Comparison of ENCODE assay signal across 20 mouse cellular contexts in genomic region chr2:130113379-130113778, GRCm38 (mm10). TPM values are rescaled to one million over a fixed set of nuclear protein-coding genes. Genes with fewer than 3 reads are reported as not detected.
DNase-seq lines count a peak whose midpoint lies in the region; ATAC-seq and TF ChIP-seq lines count a peak whose summit lies in the region.
"Had no signal": no experiment of that assay in that cellular context is flagged by ENCODE, and none has a peak within 500 bp of the region (broad histone marks: within the 10 kb centered on the region; RNA-seq: fewer than 3 reads in every experiment).

No protein-coding gene starts in this region.

- H3K4me1 ChIP-seq in forebrain, embryonic 14.5 days (ENCODE audit: control insufficient read depth, insufficient read depth, low read length): peaks cover 5% of the 10 kb centered on the region
- peaks cover 13% of the 10 kb centered on the region for H3K4me1 ChIP-seq in forebrain, embryonic 13.5 days
- H3K4me1 ChIP-seq in kidney, adult 2 months (ENCODE audit: control insufficient read depth, insufficient read depth, low read length): no peaks in the 10 kb centered on the region
- H3K4me1 ChIP-seq in neural tube, embryonic 15.5 days: no peaks in the 10 kb centered on the region; the same call in 1 of the 2 replicates

- ATAC-seq in forebrain, embryonic 14.5 days: no peak
- ATAC-seq in forebrain, embryonic 13.5 days: no peak
- no peak for ATAC-seq in neural tube, embryonic 15.5 days (ENCODE audit: low FRiP score)

- TF ChIP-seq CTCF in kidney, adult 2 months (conservative IDR thresholded peaks at IDR 0.05; ENCODE audit: insufficient read depth, insufficient read length, low read depth, low read length): no peak

- H3K36me3 ChIP-seq in forebrain, embryonic 14.5 days (ENCODE audit: control insufficient read depth, insufficient read depth, low read length): no peaks in the 10 kb centered on the region
- no peaks in the 10 kb centered on the region for H3K36me3 ChIP-seq in forebrain, embryonic 13.5 days (ENCODE audit: poor library complexity, severe bottlenecking)
- no peaks in the 10 kb centered on the region for H3K36me3 ChIP-seq in kidney, adult 2 months (ENCODE audit: control insufficient read depth, insufficient read depth, low read length)
- no peaks in the 10 kb centered on the region for H3K36me3 ChIP-seq in neural tube, embryonic 15.5 days
- H3K36me3 ChIP-seq: limb, embryonic 13.5 days; midbrain, embryonic 12.5 days; neural tube, embryonic 13.5 days had no signal

- peak; percentile 45 for DNase-seq in forebrain, embryonic 14.5 days (ENCODE audit: low spot score)
- peak; percentile 2 for DNase-seq in kidney, adult 2 months
- DNase-seq in kidney, adult 8-10 months: no peak
- DNase-seq in neural tube, embryonic 10.5 days (ENCODE audit: extremely low spot score, low spot score): no peak
- DNase-seq in spleen, postnatal 4 days (ENCODE audit: low spot score in 2 of 2): no peak
- DNase-seq in layer of hippocampus, adult 8-10 months (ENCODE audit: low spot score in 2 of 2): no peak
- DNase-seq: gastrocnemius, adult 2 months; retina, postnatal 1 day; thymus, postnatal 36 days had no signal

- no peak for TF ChIP-seq POLR2A in kidney, adult 2 months (IDR thresholded peaks at IDR 0.05; ENCODE audit: low read depth, low read length)

- no peak overlapping the region for H3K4me3 ChIP-seq in forebrain, embryonic 14.5 days (ENCODE audit: low read depth, low read length)
- no peak overlapping the region for H3K4me3 ChIP-seq in forebrain, embryonic 13.5 days
- H3K4me3 ChIP-seq in kidney, adult 2 months (ENCODE audit: insufficient read depth, low read depth, low read length): no peak overlapping the region
- no peak overlapping the region for H3K4me3 ChIP-seq in neural tube, embryonic 15.5 days (replicated peaks)
- H3K4me3 ChIP-seq: gastrocnemius, adult 2 months; left cerebral cortex, adult 2 months; limb, embryonic 13.5 days; midbrain, embryonic 12.5 days; neural tube, embryonic 13.5 days had no signal

- 23% methylated on average over 3 of the region's 3 CpGs for WGBS in forebrain, embryonic 14.5 days
- 33% methylated on average over 3 of the region's 3 CpGs for WGBS in forebrain, embryonic 13.5 days
- WGBS in kidney, adult 2 months: 47% methylated on average over 3 of the region's 3 CpGs
- WGBS in neural tube, embryonic 15.5 days: 27% methylated on average over 3 of the region's 3 CpGs

- H3K4me2 ChIP-seq in forebrain, embryonic 14.5 days (ENCODE audit: low read length): no peak overlapping the region
- no peak overlapping the region for H3K4me2 ChIP-seq in forebrain, embryonic 13.5 days
- H3K4me2 ChIP-seq in neural tube, embryonic 15.5 days: no peak overlapping the region
- H3K4me2 ChIP-seq: limb, embryonic 13.5 days; midbrain, embryonic 12.5 days; neural tube, embryonic 13.5 days had no signal

- no peaks in the 10 kb centered on the region for H3K27me3 ChIP-seq in forebrain, embryonic 14.5 days (replicated peaks; ENCODE audit: control insufficient read depth, insufficient read depth, low read length)
- H3K27me3 ChIP-seq in forebrain, embryonic 13.5 days: no peaks in the 10 kb centered on the region
- no peaks in the 10 kb centered on the region for H3K27me3 ChIP-seq in kidney, adult 2 months (replicated peaks; ENCODE audit: control insufficient read depth, insufficient read depth, low read length)
- no peaks in the 10 kb centered on the region for H3K27me3 ChIP-seq in neural tube, embryonic 15.5 days (replicated peaks)
- H3K27me3 ChIP-seq: limb, embryonic 13.5 days; midbrain, embryonic 12.5 days; neural tube, embryonic 13.5 days had no signal

- H3K9me3 ChIP-seq in forebrain, embryonic 14.5 days (replicated peaks; ENCODE audit: control insufficient read depth, low read length): no peaks in the 10 kb centered on the region
- H3K9me3 ChIP-seq in forebrain, embryonic 13.5 days (replicated peaks): no peaks in the 10 kb centered on the region
- no peaks in the 10 kb centered on the region for H3K9me3 ChIP-seq in neural tube, embryonic 15.5 days (replicated peaks)
- H3K9me3 ChIP-seq: limb, embryonic 13.5 days; midbrain, embryonic 12.5 days; neural tube, embryonic 13.5 days had no signal

- no peak overlapping the region for H3K9ac ChIP-seq in forebrain, embryonic 14.5 days (ENCODE audit: low read length)
- H3K9ac ChIP-seq in forebrain, embryonic 13.5 days: no peak overlapping the region
- H3K9ac ChIP-seq in neural tube, embryonic 15.5 days (replicated peaks): no peak overlapping the region
- H3K9ac ChIP-seq: limb, embryonic 13.5 days; midbrain, embryonic 12.5 days; neural tube, embryonic 13.5 days had no signal

- no peak overlapping the region for H3K27ac ChIP-seq in forebrain, embryonic 14.5 days (ENCODE audit: low read depth, low read length)
- no peak overlapping the region for H3K27ac ChIP-seq in forebrain, embryonic 13.5 days
- H3K27ac ChIP-seq in kidney, adult 2 months (ENCODE audit: insufficient read depth, low read depth, low read length): no peak overlapping the region
- 0 out of 2 replicates have a peak overlapping the region, but pooled peaks have one; percentile 28 for H3K27ac ChIP-seq in neural tube, embryonic 15.5 days (replicated peaks)
- H3K27ac ChIP-seq: gastrocnemius, adult 2 months; left cerebral cortex, adult 2 months; limb, embryonic 13.5 days; midbrain, embryonic 12.5 days; neural tube, embryonic 13.5 days had no signal

RNA-seq across cellular contexts. Expression of gene Tgm6, which starts 1.2 kb away (rescaled TPM):
- polyA plus RNA-seq in forebrain, embryonic 14.5 days (2014; fragmentation: Nextera tagmentation; extraction: Ambion mirVana): 0.17 and 0.21 TPM in 2 replicates
- 0.06 and 0.08 TPM in 2 replicates for polyA plus RNA-seq in forebrain, embryonic 13.5 days (2015; fragmentation: Nextera tagmentation; extraction: Ambion mirVana)
- not detected in 2 replicates for polyA plus RNA-seq in kidney, adult 2 months (2012; rRNA removed)
- 0.04 TPM in 1 of 2 replicates, not detected in the other for polyA plus RNA-seq in neural tube, embryonic 15.5 days (2015; fragmentation: Nextera tagmentation; extraction: Ambion mirVana)
- under 1 TPM in 3 of 4 experiments, not detected in 1; 0.24 to 0.25 (median 0.25) TPM for total RNA-seq in layer of hippocampus, adult 8-10 months (2022)
- total RNA-seq: adrenal gland, adult 18-20 months; gastrocnemius, adult 2 months; heart, adult 8-10 months; hematopoietic stem cell, adult 5-6 weeks had no signal
- polyA plus RNA-seq: limb, embryonic 13.5 days; liver, embryonic 16.5 days; midbrain, embryonic 12.5 days; neural tube, embryonic 13.5 days; stomach, embryonic 16.5 days had no signal

Comparison
In these comparisons a context has a peak if more than half of its experiments do, and no peak if none do; other contexts are left out.
1. DNase-seq: peak in forebrain, embryonic 14.5 days (single experiment) and kidney, adult 2 months (single experiment); none in kidney, adult 8-10 months (0 of 2), neural tube, embryonic 10.5 days (single experiment), spleen, postnatal 4 days (0 of 2) and layer of hippocampus, adult 8-10 months (0 of 2).